Mouse (Mus musculus): Measurements from ENCODE around the gene Slco2a1. TPM values are rescaled to one million over a fixed set of nuclear protein-coding genes. Genes with fewer than 3 reads are reported as not detected.

Gene Slco2a1
- polyA plus RNA-seq, 1 experiment from 2014 or later, result 1.5 TPM

DNA sequence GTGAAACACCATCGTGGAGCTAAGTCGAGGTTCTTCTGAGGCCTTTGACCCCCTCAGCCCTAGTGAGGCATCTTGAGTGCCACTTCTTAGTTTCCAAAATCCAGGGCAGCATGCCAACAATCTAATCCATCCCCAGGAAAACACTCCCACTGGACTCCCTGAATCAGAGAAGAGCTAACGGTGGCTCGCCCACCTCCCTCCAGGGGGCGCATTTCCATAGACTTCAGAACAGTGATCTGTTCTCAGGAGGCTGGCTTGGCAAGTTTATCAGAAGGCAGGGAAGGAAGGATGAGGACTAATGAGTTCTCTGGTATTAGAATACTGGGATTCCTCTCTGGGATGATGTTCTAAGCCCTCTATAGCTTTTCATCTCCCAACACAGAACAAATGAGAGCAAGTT lies 24.9 kb downstream of the Slco2a1 start:
- 7% methylated on average over 5 of the region's 5 CpGs for WGBS
- H3K9me3 ChIP-seq (ENCODE audit: control insufficient read depth, low read length), result no peaks in the 10 kb centered on the region
- H3K4me3 ChIP-seq (replicated peaks; ENCODE audit: low read depth, low read length), result no peak overlapping the region
- peaks cover 7% of the 10 kb centered on the region for H3K27me3 ChIP-seq (ENCODE audit: control insufficient read depth, insufficient read depth, low read length)
- H3K36me3 ChIP-seq (ENCODE audit: control insufficient read depth, insufficient read depth, low read length), result no peaks in the 10 kb centered on the region
- no peak overlapping the region for H3K9ac ChIP-seq (replicated peaks; ENCODE audit: low read length)
- H3K4me1 ChIP-seq (ENCODE audit: control insufficient read depth, insufficient read depth, low read length), result 0 out of 2 replicates have a peak, but pooled peaks cover 3% of the 10 kb centered on the region
- H3K4me2 ChIP-seq (ENCODE audit: low read length), result no peak overlapping the region
- peak; percentile 71 for DNase-seq
- no peak for ATAC-seq (ENCODE audit: low FRiP score, low TSS enrichment)
- H3K27ac ChIP-seq (replicated peaks; ENCODE audit: low read depth, low read length), result no peak overlapping the region

- 91% methylated on average over 12 of the region's 12 CpGs for WGBS
Measured at GRCm38 (mm10) chr9:103014686-103015085, 26.2 kb downstream of the Slco2a1 start.

DNA sequence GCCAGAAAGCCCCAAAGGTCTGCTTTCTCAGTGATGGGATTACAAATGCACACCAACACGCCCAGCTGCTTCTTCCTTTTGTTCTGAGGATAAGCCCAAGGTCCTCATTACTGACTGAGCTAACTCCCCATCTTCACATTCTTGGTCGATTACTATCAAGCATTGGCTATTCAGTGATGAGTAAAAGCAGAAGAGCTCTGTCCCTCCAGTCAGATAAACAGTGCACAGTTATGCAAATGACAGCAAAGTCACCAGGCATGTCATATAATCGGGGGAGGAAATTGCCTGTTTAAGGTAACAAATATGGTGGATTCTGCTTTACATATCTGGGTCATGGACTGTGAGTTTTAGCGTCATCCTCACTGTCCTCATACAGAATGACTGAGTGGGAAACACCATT lies 35.6 kb downstream of the Slco2a1 start:
- Histone ChIP-seq H3K4me1 (ENCODE audit: control insufficient read depth, insufficient read depth, low read length) (no peaks in the 10 kb centered on the region), H3K4me3 (replicated peaks; ENCODE audit: low read depth, low read length) (no peak overlapping the region), H3K36me3 (ENCODE audit: control insufficient read depth, insufficient read depth, low read length) (no peaks in the 10 kb centered on the region), H3K4me2 (ENCODE audit: low read length) (no peak overlapping the region), H3K9ac (replicated peaks; ENCODE audit: low read length) (no peak overlapping the region), H3K27me3 (ENCODE audit: control insufficient read depth, insufficient read depth, low read length) (no peaks in the 10 kb centered on the region), H3K27ac (replicated peaks; ENCODE audit: low read depth, low read length) (no peak overlapping the region), H3K9me3 (ENCODE audit: control insufficient read depth, low read length) (no peaks in the 10 kb centered on the region)
- ATAC-seq (ENCODE audit: low FRiP score, low TSS enrichment), result no peak
- 65% methylated on average over 4 of the region's 4 CpGs for WGBS
- DNase-seq, result no peak

More at GRCm38 (mm10) chr9:103014686-103015085, 26.2 kb downstream of the Slco2a1 start:
- Histone ChIP-seq H3K4me3 (replicated peaks; ENCODE audit: low read depth, low read length) (no peak overlapping the region), H3K27me3 (ENCODE audit: control insufficient read depth, insufficient read depth, low read length) (no peaks in the 10 kb centered on the region), H3K4me2 (ENCODE audit: low read length) (no peak overlapping the region), H3K4me1 (ENCODE audit: control insufficient read depth, insufficient read depth, low read length) (no peaks in the 10 kb centered on the region), H3K36me3 (ENCODE audit: control insufficient read depth, insufficient read depth, low read length) (no peaks in the 10 kb centered on the region), H3K9ac (replicated peaks; ENCODE audit: low read length) (no peak overlapping the region), H3K9me3 (ENCODE audit: control insufficient read depth, low read length) (no peaks in the 10 kb centered on the region), H3K27ac (replicated peaks; ENCODE audit: low read depth, low read length) (no peak overlapping the region)
- no peak for DNase-seq
- ATAC-seq (ENCODE audit: low FRiP score, low TSS enrichment), result no peak

- Histone ChIP-seq H3K27me3 (ENCODE audit: control insufficient read depth, insufficient read depth, low read length) (no peaks in the 10 kb centered on the region), H3K4me3 (replicated peaks; ENCODE audit: low read depth, low read length) (no peak overlapping the region), H3K4me1 (ENCODE audit: control insufficient read depth, insufficient read depth, low read length) (no peaks in the 10 kb centered on the region), H3K36me3 (ENCODE audit: control insufficient read depth, insufficient read depth, low read length) (no peaks in the 10 kb centered on the region), H3K9ac (replicated peaks; ENCODE audit: low read length) (no peak overlapping the region), H3K27ac (replicated peaks; ENCODE audit: low read depth, low read length) (no peak overlapping the region), H3K9me3 (ENCODE audit: control insufficient read depth, low read length) (no peaks in the 10 kb centered on the region), H3K4me2 (ENCODE audit: low read length) (no peak overlapping the region)
- WGBS, result 78% methylated on average over 11 of the region's 11 CpGs
- DNase-seq (no peak), ATAC-seq (ENCODE audit: low FRiP score, low TSS enrichment) (no peak)
Measured at GRCm38 (mm10) chr9:103027150-103027889, 38.8 kb downstream of the Slco2a1 start.

DNA sequence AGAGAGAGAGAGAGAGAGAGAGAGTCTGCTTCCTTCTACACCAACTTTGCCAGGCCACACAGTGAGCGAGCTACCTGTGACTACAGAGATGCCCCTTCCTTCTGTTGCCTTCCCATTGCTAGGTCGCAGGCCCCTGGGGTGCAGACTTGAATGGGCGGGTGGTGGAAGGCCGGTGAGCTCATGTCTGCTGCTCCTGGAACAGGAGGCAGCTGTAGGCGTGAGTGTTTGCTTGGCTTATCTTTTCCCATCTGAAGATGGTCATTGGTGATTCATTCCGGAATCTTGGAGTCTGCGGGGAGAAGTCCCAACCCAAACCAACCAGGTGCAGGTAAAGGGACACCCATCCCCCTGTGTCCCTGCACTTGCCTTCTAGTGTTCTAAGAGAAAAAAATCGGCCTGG lies 40.5 kb downstream of the Slco2a1 start:
- ATAC-seq (ENCODE audit: low FRiP score, low TSS enrichment) (no peak), DNase-seq (no peak)
- H3K9ac ChIP-seq (replicated peaks; ENCODE audit: low read length), result no peak overlapping the region
- no peaks in the 10 kb centered on the region for H3K36me3 ChIP-seq (ENCODE audit: control insufficient read depth, insufficient read depth, low read length)
- WGBS, result 63% methylated on average over 8 of the region's 8 CpGs
- no peak overlapping the region for H3K4me3 ChIP-seq (replicated peaks; ENCODE audit: low read depth, low read length)
- no peak overlapping the region for H3K27ac ChIP-seq (replicated peaks; ENCODE audit: low read depth, low read length)
- H3K4me1 ChIP-seq (ENCODE audit: control insufficient read depth, insufficient read depth, low read length), result no peaks in the 10 kb centered on the region
- H3K4me2 ChIP-seq (ENCODE audit: low read length), result no peak overlapping the region
- H3K27me3 ChIP-seq (ENCODE audit: control insufficient read depth, insufficient read depth, low read length), result no peaks in the 10 kb centered on the region
- H3K9me3 ChIP-seq (ENCODE audit: control insufficient read depth, low read length), result no peaks in the 10 kb centered on the region

DNA sequence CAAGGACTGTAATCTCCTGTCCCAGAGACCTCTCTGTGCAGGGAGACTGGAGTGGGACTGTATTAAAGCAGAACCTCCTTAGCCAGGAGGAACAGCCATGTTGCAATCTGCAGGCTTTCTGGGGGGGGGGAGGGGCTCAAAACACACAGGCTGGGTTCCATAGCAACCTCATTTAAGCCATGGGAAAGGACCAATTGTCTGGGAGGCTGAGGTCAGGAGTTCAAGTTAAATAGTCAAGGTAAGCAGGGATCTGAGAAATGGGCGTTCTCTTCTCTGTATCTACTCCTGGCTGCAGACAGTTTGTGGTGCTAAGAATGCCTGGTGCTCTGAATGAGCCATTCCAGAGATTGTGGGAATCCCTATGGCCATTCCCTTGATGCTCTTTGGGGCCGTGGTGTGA lies 41.5 kb downstream of the Slco2a1 start:
- H3K4me2 ChIP-seq (ENCODE audit: low read length), result no peak overlapping the region
- no peaks in the 10 kb centered on the region for H3K36me3 ChIP-seq (ENCODE audit: control insufficient read depth, insufficient read depth, low read length)
- no peaks in the 10 kb centered on the region for H3K9me3 ChIP-seq (ENCODE audit: control insufficient read depth, low read length)
- 82% methylated on average over 2 of the region's 2 CpGs for WGBS
- H3K27ac ChIP-seq (replicated peaks; ENCODE audit: low read depth, low read length), result no peak overlapping the region
- no peaks in the 10 kb centered on the region for H3K4me1 ChIP-seq (ENCODE audit: control insufficient read depth, insufficient read depth, low read length)
- ATAC-seq (ENCODE audit: low FRiP score, low TSS enrichment) (no peak), DNase-seq (no peak)
- no peaks in the 10 kb centered on the region for H3K27me3 ChIP-seq (ENCODE audit: control insufficient read depth, insufficient read depth, low read length)
- H3K9ac ChIP-seq (replicated peaks; ENCODE audit: low read length), result no peak overlapping the region
- no peak overlapping the region for H3K4me3 ChIP-seq (replicated peaks; ENCODE audit: low read depth, low read length)

- WGBS, result 73% methylated on average over 5 of the region's 5 CpGs
- DNase-seq (no peak), ATAC-seq (ENCODE audit: low FRiP score, low TSS enrichment) (no peak)
- H3K27ac ChIP-seq (replicated peaks; ENCODE audit: low read depth, low read length), result no peak overlapping the region
- no peak overlapping the region for H3K4me2 ChIP-seq (ENCODE audit: low read length)
- H3K4me3 ChIP-seq (replicated peaks; ENCODE audit: low read depth, low read length), result no peak overlapping the region
- H3K9ac ChIP-seq (replicated peaks; ENCODE audit: low read length), result no peak overlapping the region
- no peaks in the 10 kb centered on the region for H3K9me3 ChIP-seq (ENCODE audit: control insufficient read depth, low read length)
- no peaks in the 10 kb centered on the region for H3K4me1 ChIP-seq (ENCODE audit: control insufficient read depth, insufficient read depth, low read length)
- H3K36me3 ChIP-seq (ENCODE audit: control insufficient read depth, insufficient read depth, low read length), result no peaks in the 10 kb centered on the region
- no peaks in the 10 kb centered on the region for H3K27me3 ChIP-seq (ENCODE audit: control insufficient read depth, insufficient read depth, low read length)
Measured at GRCm38 (mm10) chr9:103031211-103031610, 42.7 kb downstream of the Slco2a1 start.

GRCm38 (mm10) chr9:103032193-103032592 lies 43.7 kb downstream of the Slco2a1 start:
- Histone ChIP-seq H3K27ac (replicated peaks; ENCODE audit: low read depth, low read length) (no peak overlapping the region), H3K9ac (replicated peaks; ENCODE audit: low read length) (no peak overlapping the region), H3K4me1 (ENCODE audit: control insufficient read depth, insufficient read depth, low read length) (no peaks in the 10 kb centered on the region), H3K27me3 (ENCODE audit: control insufficient read depth, insufficient read depth, low read length) (no peaks in the 10 kb centered on the region), H3K4me2 (ENCODE audit: low read length) (no peak overlapping the region), H3K4me3 (replicated peaks; ENCODE audit: low read depth, low read length) (no peak overlapping the region), H3K9me3 (ENCODE audit: control insufficient read depth, low read length) (no peaks in the 10 kb centered on the region), H3K36me3 (ENCODE audit: control insufficient read depth, insufficient read depth, low read length) (no peaks in the 10 kb centered on the region)
- 88% methylated on average over 8 of the region's 8 CpGs for WGBS
- ATAC-seq (ENCODE audit: low FRiP score, low TSS enrichment), result no peak
- DNase-seq, result no peak

DNA sequence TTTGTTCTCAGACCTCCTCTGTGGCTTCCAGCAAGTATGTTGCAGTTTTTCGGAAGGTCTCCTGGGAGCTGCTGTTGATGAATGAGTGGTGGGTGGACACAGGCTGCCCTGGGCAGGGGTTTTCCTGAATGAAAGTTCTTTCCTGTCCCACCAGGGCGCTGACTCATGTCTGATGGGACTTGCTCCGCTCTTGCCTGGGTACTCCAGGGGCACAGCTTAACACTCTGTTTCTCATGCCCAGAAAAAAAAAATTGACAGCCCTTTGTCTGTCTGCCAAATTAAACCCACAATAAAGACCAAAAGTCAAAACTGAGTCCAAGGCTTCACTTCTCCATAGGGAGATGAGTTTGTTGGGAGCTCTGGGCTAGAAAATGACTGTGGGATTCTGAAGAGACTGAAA lies 44.9 kb downstream of the Slco2a1 start:
- no peaks in the 10 kb centered on the region for H3K27me3 ChIP-seq (ENCODE audit: control insufficient read depth, insufficient read depth, low read length)
- 88% methylated on average over 3 of the region's 3 CpGs for WGBS
- no peak overlapping the region for H3K4me3 ChIP-seq (replicated peaks; ENCODE audit: low read depth, low read length)
- no peak for DNase-seq
- H3K4me1 ChIP-seq (ENCODE audit: control insufficient read depth, insufficient read depth, low read length), result no peaks in the 10 kb centered on the region
- ATAC-seq (ENCODE audit: low FRiP score, low TSS enrichment), result no peak
- H3K36me3 ChIP-seq (ENCODE audit: control insufficient read depth, insufficient read depth, low read length), result no peaks in the 10 kb centered on the region
- H3K9ac ChIP-seq (replicated peaks; ENCODE audit: low read length), result no peak overlapping the region
- H3K4me2 ChIP-seq (ENCODE audit: low read length), result no peak overlapping the region
- H3K27ac ChIP-seq (replicated peaks; ENCODE audit: low read depth, low read length), result no peak overlapping the region
- no peaks in the 10 kb centered on the region for H3K9me3 ChIP-seq (ENCODE audit: control insufficient read depth, low read length)

All from midbrain, embryonic 14.5 days (tissue).